Mouse (Mus musculus) stomach, postnatal 0 days (tissue): ENCODE measurements around the gene Ulk2. TPM values are rescaled to one million over a fixed set of nuclear protein-coding genes. Genes with fewer than 3 reads are reported as not detected.

Experiments used
- ATAC-seq: fragments of 200-750 bp; cut with Nextera tagmentation; 2 replicates; pipeline ENCODE4 v1.8.0; 2017; ENCODE audit not compliant: low FRiP score, low TSS enrichment
- DNase-seq: peaks from one replicate; pipeline ENCODE4 v3.0.0-alpha.2; 2016; ENCODE audit warnings: low spot score
- H3K27ac ChIP-seq: fragments of 300-500 bp; sonication (generic); replicated peaks from 2 replicates; pipeline ENCODE4 v1.5.1; 2014; ENCODE audit warnings: mild to moderate bottlenecking, control low read depth
- H3K27me3 ChIP-seq: fragments of 300-500 bp; sonication (generic); 2 replicates; pipeline ENCODE4 v1.6.1; 2014; ENCODE audit warnings: low read length; ENCODE audit not compliant: control insufficient read depth, insufficient read depth
- H3K36me3 ChIP-seq: fragments of 300-500 bp; sonication (generic); 2 replicates; pipeline ENCODE4 v1.6.1; 2014; ENCODE audit warnings: low read length, mixed read lengths; ENCODE audit not compliant: control insufficient read depth, insufficient read depth
- H3K4me1 ChIP-seq: fragments of 300-500 bp; sonication (generic); replicated peaks from 2 replicates; pipeline ENCODE4 v1.6.1; 2014; ENCODE audit warnings: antibody characterized with exemption; ENCODE audit not compliant: control insufficient read depth, insufficient read depth
- H3K4me2 ChIP-seq: fragments of 300-500 bp; sonication (generic); replicated peaks from 2 replicates; pipeline ENCODE4 v1.6.1; 2014; ENCODE audit warnings: low read depth, mild to moderate bottlenecking, control low read depth, moderate library complexity
- H3K4me3 ChIP-seq: fragments of 300-500 bp; sonication (generic); 2 replicates; pipeline ENCODE4 v1.5.1; 2014; ENCODE audit warnings: low read depth, low read length, control low read depth
- H3K9ac ChIP-seq: fragments of 300-500 bp; sonication (generic); 2 replicates; pipeline ENCODE4 v1.6.1; 2014; ENCODE audit warnings: mild to moderate bottlenecking, low read length, control low read depth, mixed read lengths
- H3K9me3 ChIP-seq: fragments of 300-500 bp; sonication (generic); 2 replicates; pipeline ENCODE4 v1.6.1; 2016; ENCODE audit warnings: low read length; ENCODE audit not compliant: control insufficient read depth
- CTCF ChIP-seq: IDR thresholded peaks from 2 replicates; pipeline ENCODE4 v1.5.1; 2016; ENCODE audit warnings: antibody characterized with exemption, low read depth, mild to moderate bottlenecking, moderate library complexity
- EP300 ChIP-seq: optimal IDR thresholded peaks from 2 replicates; pipeline ENCODE3; 2016; ENCODE audit warnings: antibody characterized with exemption
- WGBS: fragments of 180-500 bp; shearing (Covaris S2); extraction: QIAGEN DNeasy Blood & Tissue Kit; methylation state at CpG from one replicate; pipeline ENCODE4 v1.1.7; 2014; 5-methylcytosine and 5-hydroxymethylcytosine counted together
- polyA plus RNA-seq: library from polyadenylated mRNA; unstranded; fragments of >200 nt; fragmentation: Nextera tagmentation; extraction: Ambion mirVana; gene quantifications from 2 replicates; pipeline ENCODE4 v1.2.1, GENCODE M21; 2015

Ulk2 gene
- polyA plus RNA-seq, 1 experiment from 2014 or later = 4.9 TPM

DNA sequence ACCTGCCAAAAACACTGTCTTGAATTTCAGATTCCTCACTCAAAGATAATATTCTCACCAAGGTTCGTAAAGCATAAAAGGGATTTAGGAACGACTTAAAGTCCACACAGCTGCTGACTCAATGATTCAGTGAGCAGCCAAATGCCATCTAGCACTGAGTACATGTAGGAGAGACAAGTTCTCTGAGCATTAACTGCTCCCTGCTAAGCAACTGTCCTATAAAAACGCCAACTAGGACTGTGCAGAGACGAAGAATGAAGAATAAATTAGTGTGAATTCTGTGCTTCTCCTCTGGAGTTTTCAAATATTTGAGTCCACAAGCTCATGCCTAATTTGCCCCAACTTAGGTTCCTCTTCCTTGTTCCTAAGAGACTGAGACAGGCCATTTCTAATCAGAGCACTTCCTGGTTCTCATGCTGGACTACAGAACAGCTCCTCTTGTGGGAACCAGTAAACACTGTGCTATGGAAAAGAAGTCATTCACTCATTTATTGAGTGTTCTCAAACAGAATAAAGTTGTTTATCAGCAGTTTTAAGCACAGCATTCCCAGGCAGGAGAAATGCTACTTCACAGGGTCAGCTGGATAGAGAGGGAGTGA, 80.2 kb downstream of the Ulk2 start:
- no peak overlapping the region for H3K4me2 ChIP-seq
- DNase-seq = no peak
- no peak overlapping the region for H3K27ac ChIP-seq
- no peak for ATAC-seq
- H3K27me3 ChIP-seq = no peaks in the 10 kb centered on the region
- H3K9me3 ChIP-seq = no peaks in the 10 kb centered on the region
- no peak overlapping the region for H3K4me3 ChIP-seq
- H3K9ac ChIP-seq = no peak overlapping the region
- H3K36me3 ChIP-seq = peaks cover 4% of the 10 kb centered on the region; the same call in 1 of the 2 replicates
- no peaks in the 10 kb centered on the region for H3K4me1 ChIP-seq
- no peak for TF ChIP-seq EP300
- no peak for TF ChIP-seq CTCF
- 89% methylated on average over 4 of the region's 4 CpGs for WGBS

DNA sequence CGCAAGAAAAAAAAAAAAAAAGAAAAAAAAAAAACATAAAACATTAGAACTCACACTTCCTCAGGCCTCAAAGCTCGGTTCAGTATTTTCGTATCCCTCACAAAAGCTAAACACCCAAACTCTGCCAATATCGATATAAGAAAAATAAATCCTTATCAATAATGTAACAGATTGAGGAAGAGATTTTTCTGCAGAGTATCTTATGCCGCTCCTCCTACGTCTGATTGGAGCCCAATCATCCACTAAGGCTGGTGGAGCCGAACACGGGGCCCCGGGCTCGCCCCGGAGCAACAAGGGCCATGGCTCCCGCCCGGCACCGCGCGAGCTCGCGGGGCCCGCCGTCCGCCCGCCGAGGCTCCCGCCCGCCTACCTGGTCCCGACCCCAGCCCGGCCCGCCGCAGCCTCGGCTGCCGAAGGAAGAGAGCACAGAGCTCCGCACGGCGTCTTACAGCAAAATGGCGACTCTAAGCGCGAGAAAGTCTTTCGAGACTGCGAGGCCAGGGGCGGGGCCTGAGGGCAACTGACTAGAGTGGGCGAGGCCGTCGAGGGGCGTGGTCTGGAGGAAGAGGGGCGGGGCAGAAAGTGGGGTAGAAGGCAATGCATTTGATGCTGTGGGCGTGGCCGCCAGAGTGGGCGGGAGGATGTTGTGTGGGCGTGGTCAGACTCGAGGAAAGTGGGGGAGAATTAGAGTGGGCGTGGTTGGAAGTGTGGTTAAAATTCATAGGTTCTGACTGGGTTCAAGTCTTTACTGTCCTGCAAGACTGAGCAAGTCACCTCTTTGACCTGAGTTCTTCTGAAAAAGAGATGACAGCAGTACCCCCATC, 93.1 kb downstream of the Ulk2 start, which contains the start of gene Prpsap2:
Gene Prpsap2 (minus strand): TSS at position 505 of the 824 bp plus-strand sequence.
- Histone ChIP-seq H3K27ac (peak within 1 kb of the TSS; percentile 93), H3K9me3 (no peaks in the 10 kb centered on the region), H3K9ac (peak within 1 kb of the TSS; percentile 81), H3K4me3 (peak within 1 kb of the TSS; percentile 65), H3K36me3 (no peaks in the 10 kb centered on the region), H3K27me3 (no peaks in the 10 kb centered on the region), H3K4me2 (peak within 1 kb of the TSS; percentile 50), H3K4me1 (no peaks in the 10 kb centered on the region)
- DNase-seq = peak; percentile 100
- ATAC-seq = peak; percentile 96
- 0% methylated on average over 51 of the region's 51 CpGs for WGBS
- TF ChIP-seq EP300 (no peak), CTCF (no peak)

DNA sequence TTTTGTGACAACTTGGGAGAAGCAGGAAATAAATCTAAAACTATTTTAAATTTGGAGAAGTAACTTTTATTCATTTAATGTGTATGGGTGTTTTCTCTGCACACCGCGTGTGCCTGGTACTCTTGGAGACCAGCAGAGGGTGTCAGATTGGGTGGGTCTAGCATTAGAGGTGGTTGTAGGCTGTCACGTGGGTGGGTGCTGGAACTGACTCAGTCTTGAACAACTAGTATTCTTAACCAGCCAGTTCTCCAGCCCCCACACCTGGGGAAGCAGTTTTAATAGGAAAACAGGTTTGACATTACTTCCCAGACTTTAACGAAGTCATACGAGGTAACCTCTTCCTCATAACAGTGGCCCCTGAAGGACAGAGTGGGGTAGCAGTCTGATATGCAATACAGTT, 94.4 kb downstream of the Ulk2 start:
- H3K27ac ChIP-seq = no peak overlapping the region
- ATAC-seq (0 out of 2 replicates have a peak, but pooled peaks have one; percentile 43), DNase-seq (peak; percentile 47)
- no peaks in the 10 kb centered on the region for H3K36me3 ChIP-seq
- peak; percentile 53 for TF ChIP-seq CTCF
- no peak for TF ChIP-seq EP300
- H3K9ac ChIP-seq = no peak overlapping the region
- H3K4me3 ChIP-seq = no peak overlapping the region
- no peaks in the 10 kb centered on the region for H3K9me3 ChIP-seq
- no peaks in the 10 kb centered on the region for H3K27me3 ChIP-seq
- 61% methylated on average over 5 of the region's 5 CpGs for WGBS
- no peaks in the 10 kb centered on the region for H3K4me1 ChIP-seq
- H3K4me2 ChIP-seq = peak overlapping the region; percentile 50

DNA sequence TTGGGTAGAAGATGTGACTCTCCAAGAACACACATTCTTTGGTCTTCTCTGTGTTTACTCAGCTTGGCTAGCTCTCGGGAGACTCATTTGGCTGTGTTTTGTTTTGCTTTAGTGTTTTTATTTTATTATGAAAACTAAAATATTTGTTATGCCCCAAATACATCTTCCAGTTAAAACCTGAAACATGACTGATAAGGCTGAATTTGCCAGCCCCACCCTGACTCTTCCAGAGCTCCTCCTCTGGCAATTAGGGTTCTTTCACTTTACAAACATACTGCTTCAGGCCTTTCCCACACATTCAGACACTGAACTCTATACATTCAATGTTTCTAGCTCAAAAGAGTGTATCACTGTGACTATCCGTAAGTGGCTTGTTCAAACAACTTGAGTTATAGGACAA, 97.7 kb downstream of the Ulk2 start:
- Histone ChIP-seq H3K9me3 (no peaks in the 10 kb centered on the region), H3K9ac (no peak overlapping the region), H3K4me2 (no peak overlapping the region), H3K36me3 (peaks cover 3% of the 10 kb centered on the region; the same call in 1 of the 2 replicates), H3K4me1 (no peaks in the 10 kb centered on the region), H3K4me3 (no peak overlapping the region), H3K27ac (no peak overlapping the region), H3K27me3 (no peaks in the 10 kb centered on the region)
- ATAC-seq (no peak), DNase-seq (no peak)
- TF ChIP-seq CTCF (no peak), EP300 (no peak)
- WGBS = 62% methylated on average over 2 of the region's 2 CpGs

DNA sequence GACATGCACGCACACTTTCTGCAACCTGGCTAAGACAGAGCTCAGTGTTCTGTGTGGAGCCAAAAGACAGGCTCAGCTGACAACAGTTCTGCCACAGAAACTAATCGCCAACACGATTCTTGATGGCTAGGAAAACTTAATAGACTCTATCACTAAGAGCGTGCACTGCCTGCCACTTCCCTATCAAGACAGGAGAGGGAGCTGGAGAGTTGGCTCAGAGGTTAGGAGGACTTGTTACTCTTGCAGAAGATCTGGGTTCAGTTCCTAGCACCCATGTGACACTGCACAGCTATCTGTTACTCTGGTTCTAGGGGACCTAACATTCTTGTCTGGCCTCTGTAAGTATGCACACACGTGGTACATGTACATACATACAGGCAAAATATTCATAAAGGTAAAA, 103.3 kb downstream of the Ulk2 start:
- ATAC-seq = no peak
- H3K36me3 ChIP-seq = peaks cover 9% of the 10 kb centered on the region
- WGBS = 79% methylated on average over 5 of the region's 5 CpGs
- no peaks in the 10 kb centered on the region for H3K4me1 ChIP-seq
- no peak overlapping the region for H3K9ac ChIP-seq
- no peak overlapping the region for H3K4me2 ChIP-seq
- H3K4me3 ChIP-seq = no peak overlapping the region
- TF ChIP-seq EP300 = no peak
- TF ChIP-seq CTCF = peak; percentile 70
- DNase-seq = no peak
- no peaks in the 10 kb centered on the region for H3K9me3 ChIP-seq
- no peak overlapping the region for H3K27ac ChIP-seq
- no peaks in the 10 kb centered on the region for H3K27me3 ChIP-seq

DNA sequence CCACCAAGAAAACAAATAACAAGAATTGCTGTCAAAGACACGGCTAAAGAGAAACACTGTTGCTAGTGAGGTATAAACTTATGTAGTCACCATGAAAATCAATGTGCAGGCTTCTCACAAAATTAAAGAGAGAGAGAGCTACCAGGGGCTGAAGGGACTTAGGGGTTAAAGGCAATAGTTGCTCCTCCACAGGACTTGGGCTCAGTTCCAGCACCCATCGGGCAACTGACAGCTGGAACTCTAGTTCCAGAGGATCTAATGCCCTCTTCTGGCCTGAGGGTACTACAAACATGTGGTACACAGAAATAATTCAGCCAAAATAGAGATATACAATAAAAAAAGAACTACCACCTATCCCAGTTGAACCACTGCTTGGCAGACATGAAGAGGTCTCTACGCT, 107.7 kb downstream of the Ulk2 start:
- Histone ChIP-seq H3K9ac (no peak overlapping the region), H3K27ac (no peak overlapping the region), H3K27me3 (no peaks in the 10 kb centered on the region), H3K9me3 (no peaks in the 10 kb centered on the region), H3K4me3 (no peak overlapping the region), H3K4me2 (no peak overlapping the region), H3K36me3 (peaks cover 8% of the 10 kb centered on the region), H3K4me1 (no peaks in the 10 kb centered on the region)
- TF ChIP-seq CTCF (no peak), EP300 (no peak)
- WGBS = 46% methylated on average over 3 of the region's 3 CpGs
- no peak for ATAC-seq
- no peak for DNase-seq
